Mouse (Mus musculus): ENCODE measurements around the gene Mafk. TPM values are rescaled to one million over a fixed set of nuclear protein-coding genes. Genes with fewer than 3 reads are reported as not detected.

Gene Mafk
- polyA plus RNA-seq, 1 experiment from 2014 or later = 22.3 TPM

DNA sequence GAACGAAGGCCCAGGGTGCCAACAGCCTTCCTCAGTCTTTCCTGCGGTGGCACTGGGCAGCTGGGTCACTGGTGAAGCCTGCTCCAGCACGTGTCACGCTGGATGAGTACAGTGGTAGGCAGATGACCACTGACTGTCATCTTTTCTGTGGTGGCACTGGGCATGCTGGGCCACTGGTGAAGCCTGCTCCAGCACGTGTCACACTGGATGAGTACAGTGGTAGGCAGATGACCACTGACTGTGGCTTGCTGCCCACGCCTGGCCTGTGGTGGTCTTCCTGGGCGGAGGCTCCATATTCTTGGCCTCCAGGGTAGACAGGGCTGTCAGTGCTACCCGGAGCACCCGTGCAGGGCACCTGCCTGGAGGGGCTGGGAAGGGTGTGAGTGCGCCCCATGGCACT is 10.6 kb downstream of the Mafk start:
- Histone ChIP-seq H3K36me3 (ENCODE audit: inconsistent target) (peaks cover 33% of the 10 kb centered on the region), H3K27ac (no peak overlapping the region), H3K4me3 (ENCODE audit: inconsistent target) (no peak overlapping the region), H3K79me2 (ENCODE audit: inconsistent target) (peaks cover 34% of the 10 kb centered on the region)
- WGBS (ENCODE audit: missing documents) = 97% methylated on average over 10 of the region's 10 CpGs

DNA sequence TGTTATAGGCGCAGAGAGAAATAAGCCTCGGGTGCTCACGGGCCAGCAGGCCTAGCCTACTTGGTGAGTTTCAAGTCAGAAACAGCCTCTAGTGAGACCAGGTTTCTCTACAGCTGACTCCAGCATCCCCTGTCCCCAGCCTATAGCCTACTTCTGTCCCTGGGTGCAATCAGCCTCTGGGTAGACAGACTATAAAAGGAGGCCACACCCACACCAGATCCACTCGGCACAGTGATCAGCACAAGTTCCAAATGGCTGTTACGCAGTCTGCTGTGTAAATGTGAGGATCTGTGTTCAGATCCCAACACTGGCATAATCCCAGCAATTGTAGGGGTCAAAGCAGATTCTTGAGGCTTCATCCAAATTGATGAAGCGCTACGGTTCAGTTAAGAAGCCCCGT is 11.9 kb downstream of the Mafk start:
- peaks cover 21% of the 10 kb centered on the region for H3K79me2 ChIP-seq (ENCODE audit: inconsistent target)
- no peak overlapping the region for H3K4me3 ChIP-seq (ENCODE audit: inconsistent target)
- peaks cover 22% of the 10 kb centered on the region for H3K36me3 ChIP-seq (ENCODE audit: inconsistent target)
- H3K27ac ChIP-seq = no peak overlapping the region
- WGBS (ENCODE audit: missing documents) = 87% methylated on average over 8 of the region's 8 CpGs

DNA sequence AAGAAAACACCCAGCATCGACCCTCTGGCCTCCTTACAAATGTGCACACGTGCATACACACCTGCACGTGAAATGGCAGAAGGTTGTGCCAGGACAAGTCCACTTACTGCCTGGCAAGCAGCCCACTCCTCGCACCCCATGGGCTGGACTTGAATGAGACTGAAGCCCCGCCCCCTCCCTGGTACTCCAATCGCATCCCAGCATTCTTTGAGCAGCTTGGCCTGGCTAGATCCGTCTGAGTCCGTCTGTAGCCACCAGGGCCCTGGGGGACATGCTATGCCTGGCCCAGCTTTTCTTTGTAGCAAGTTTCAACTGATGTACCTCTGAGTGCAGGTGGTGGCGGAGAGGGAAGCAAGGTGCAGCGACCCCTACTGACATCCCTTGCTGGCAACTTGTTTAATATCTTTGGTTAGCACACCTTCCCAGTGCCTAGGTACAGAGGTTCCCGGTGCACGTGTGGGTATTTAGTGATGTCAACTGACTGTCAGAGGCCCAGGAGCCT is 12.3 kb downstream of the Mafk start:
- H3K4me3 ChIP-seq (ENCODE audit: inconsistent target) = no peak overlapping the region
- H3K36me3 ChIP-seq (ENCODE audit: inconsistent target) = peaks cover 21% of the 10 kb centered on the region
- WGBS (ENCODE audit: missing documents) = 25% methylated on average over 12 of the region's 12 CpGs
- H3K79me2 ChIP-seq (ENCODE audit: inconsistent target) = peaks cover 16% of the 10 kb centered on the region
- no peak overlapping the region for H3K27ac ChIP-seq

DNA sequence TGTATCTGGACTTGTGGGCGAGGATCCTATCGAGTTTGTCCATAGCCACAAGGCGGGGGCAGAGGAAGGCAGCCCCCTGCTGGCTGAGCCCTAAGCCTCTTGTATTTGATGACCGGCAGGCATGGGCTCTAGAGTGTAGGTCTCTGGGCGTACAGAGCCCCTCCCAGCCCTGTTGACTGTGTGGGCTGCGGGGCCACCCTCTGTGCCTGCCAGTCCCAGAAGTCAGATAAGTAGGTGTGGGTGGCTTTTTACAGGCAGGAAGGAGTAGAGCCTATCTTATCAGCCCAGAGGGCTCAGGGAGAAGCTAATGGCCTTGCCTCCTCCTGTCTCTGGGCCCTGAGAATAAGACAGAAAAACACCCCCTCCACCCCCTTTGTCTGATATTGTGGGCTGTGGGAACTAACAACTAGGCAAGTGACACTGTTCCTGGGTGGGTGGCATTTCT is 12.8 kb downstream of the Mafk start:
- 35% methylated on average over 4 of the region's 6 CpGs for WGBS (ENCODE audit: missing documents)
- Histone ChIP-seq H3K79me2 (ENCODE audit: inconsistent target) (peaks cover 12% of the 10 kb centered on the region; the same call in 1 of the 2 replicates), H3K4me3 (ENCODE audit: inconsistent target) (no peak overlapping the region), H3K36me3 (ENCODE audit: inconsistent target) (peaks cover 21% of the 10 kb centered on the region), H3K27ac (no peak overlapping the region)

DNA sequence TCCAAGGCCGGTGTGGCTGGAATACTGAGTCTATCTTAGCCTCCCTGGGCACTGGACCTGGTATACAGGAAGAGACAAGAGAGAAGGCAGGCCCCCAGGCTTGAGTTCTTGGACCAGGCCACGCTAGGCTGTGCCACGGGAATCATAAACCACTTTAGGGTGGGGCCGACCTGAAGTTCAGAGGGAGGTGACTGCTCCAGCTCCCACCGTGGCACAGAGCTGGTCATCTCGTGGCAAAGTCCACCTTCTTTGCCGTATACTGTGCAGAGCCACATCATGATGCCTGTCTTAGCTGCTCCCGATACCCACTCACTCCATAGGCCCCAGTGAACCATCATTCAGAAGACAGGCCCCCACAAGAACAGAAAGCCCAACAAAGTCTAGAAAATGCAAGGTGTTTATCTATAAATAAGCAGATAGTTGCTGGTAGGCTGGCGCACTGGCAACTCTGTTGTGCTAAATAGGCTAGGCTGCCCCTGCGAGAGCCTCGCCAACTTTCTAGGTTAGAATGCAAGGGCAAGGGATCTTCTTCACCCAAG is 13.3 kb downstream of the Mafk start:
- H3K27ac ChIP-seq = no peak overlapping the region
- no peak overlapping the region for H3K4me3 ChIP-seq (ENCODE audit: inconsistent target)
- WGBS (ENCODE audit: missing documents) = 95% methylated on average over 8 of the region's 11 CpGs
- H3K79me2 ChIP-seq (ENCODE audit: inconsistent target) = peaks cover 6% of the 10 kb centered on the region; the same call in 1 of the 2 replicates
- peaks cover 19% of the 10 kb centered on the region for H3K36me3 ChIP-seq (ENCODE audit: inconsistent target)

DNA sequence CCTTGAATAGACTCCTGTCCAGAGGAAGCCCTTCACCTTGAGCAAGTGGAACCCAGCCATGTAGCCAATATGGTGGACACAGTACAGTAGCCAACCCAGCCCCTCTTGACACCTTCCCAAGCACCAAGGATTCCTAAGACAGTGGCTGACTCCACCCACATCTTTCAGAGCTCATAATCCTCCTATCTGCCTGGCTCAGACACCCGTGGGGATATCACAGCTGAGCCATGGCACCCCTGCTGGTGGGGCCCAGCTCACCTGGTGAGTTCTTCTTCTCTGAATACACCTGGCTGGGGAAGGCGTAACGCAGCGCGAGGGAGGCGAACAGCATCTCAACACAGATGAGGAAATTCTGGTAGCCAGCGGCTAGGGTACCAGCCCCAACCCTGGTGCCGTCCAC is 14.6 kb downstream of the Mafk start:
- WGBS (ENCODE audit: missing documents) = 95% methylated on average over 8 of the region's 8 CpGs
- Histone ChIP-seq H3K27ac (no peak overlapping the region), H3K4me3 (ENCODE audit: inconsistent target) (no peak overlapping the region), H3K36me3 (ENCODE audit: inconsistent target) (peaks cover 6% of the 10 kb centered on the region), H3K79me2 (ENCODE audit: inconsistent target) (no peaks in the 10 kb centered on the region)

DNA sequence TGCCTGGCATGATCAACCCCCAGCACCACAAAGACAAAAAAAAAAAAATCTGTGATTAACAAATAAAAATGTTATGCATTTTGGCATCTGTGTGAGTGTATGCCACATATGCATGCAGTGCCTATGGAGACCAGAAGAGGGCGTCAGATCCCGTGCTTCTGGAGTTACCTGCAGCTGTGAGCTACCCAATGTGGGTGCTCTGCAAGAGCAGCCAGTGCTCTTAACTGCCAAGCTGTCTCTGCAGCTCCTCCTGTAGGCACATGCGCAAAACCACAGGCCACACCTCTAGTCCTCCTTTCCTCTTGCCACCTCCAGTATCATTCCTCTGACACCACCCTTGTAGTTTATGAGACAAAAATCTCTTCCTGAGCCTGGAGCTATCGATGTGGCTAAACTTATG is 18.1 kb downstream of the Mafk start:
- H3K4me3 ChIP-seq (ENCODE audit: inconsistent target) = no peak overlapping the region
- no peaks in the 10 kb centered on the region for H3K36me3 ChIP-seq (ENCODE audit: inconsistent target)
- no peaks in the 10 kb centered on the region for H3K79me2 ChIP-seq (ENCODE audit: inconsistent target)
- WGBS (ENCODE audit: missing documents) = 61% methylated on average over 4 of the region's 4 CpGs
- H3K27ac ChIP-seq = no peak overlapping the region

DNA sequence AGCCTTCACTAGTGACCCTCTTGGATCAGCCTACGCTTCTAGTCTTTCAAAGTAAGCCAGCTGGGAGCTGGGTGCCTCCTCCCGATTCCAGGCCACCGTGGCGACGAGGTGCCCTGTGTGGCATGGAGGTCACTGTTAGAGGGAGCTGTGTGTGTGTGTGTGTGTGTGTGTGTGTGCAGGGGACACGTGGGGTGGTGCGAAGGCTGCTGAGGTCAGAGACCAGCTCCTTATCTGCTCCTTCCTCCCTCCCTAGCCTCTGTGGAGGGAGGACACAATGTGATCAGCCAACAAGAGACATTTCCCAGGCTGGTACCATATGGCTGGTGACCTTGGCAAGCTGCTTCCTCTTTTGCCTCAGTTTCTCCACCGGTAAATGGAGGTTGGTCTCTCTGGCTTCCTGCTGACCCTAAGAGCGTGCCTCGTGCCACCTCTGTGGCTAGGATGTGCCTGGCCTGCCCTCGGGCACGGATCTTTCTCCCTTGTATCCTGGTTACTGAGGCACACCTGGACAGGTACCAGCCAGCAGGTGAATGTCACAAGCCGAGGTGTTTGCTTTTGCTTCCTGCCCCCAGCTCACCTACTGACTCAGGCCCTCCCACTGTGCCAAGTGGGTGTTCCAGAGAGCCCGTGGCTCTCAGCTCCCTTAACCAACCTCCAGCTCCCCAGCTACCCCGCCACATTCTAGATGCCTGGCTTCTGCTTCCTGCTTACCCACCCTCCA is 20.5 kb downstream of the Mafk start:
- no peak overlapping the region for H3K27ac ChIP-seq
- WGBS (ENCODE audit: missing documents) = 72% methylated on average over 10 of the region's 15 CpGs
- no peak overlapping the region for H3K4me3 ChIP-seq (ENCODE audit: inconsistent target)

DNA sequence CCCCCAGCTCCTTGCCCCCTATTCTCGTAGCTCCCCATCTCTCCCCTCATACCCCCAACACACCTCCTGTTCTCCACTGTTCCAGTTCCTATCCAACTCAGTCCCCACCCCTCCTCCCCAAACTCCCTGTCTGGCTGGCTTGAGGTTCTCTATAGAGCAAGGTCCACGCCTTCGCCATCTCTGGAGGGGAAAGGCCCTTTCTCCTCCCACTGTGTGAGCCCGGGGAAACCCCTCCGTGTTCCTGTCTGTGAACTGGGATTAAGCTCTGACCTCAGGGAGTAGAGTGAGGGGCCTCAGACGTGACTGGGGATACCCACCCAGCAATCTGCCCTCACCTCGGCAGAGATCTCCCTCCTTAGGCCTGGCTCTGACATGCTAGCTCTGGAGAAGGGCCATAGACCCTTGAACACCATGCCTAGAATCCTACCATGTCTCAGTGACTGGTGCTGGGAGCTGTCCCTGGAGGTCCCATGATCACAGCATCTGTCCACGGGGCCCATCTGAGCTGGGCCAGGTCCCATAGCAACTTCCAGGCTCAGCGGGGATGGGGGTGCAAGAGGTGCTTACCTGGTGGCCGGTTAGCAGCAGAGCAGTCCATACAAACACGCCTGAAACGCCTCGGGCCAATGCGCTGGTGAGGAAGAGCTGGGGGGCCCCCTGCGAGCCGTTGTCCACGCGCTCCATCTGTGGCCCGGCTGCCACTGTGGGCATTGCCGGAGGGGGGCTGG is 21.2 kb downstream of the Mafk start:
- no peak overlapping the region for H3K27ac ChIP-seq
- 78% methylated on average over 17 of the region's 20 CpGs for WGBS (ENCODE audit: missing documents)
- H3K79me2 ChIP-seq (ENCODE audit: inconsistent target) = no peaks in the 10 kb centered on the region
- no peak overlapping the region for H3K4me3 ChIP-seq (ENCODE audit: inconsistent target)
- H3K36me3 ChIP-seq (ENCODE audit: inconsistent target) = no peaks in the 10 kb centered on the region

More for the DNA sequence above, 20.5 kb downstream of the Mafk start:
- Histone ChIP-seq H3K79me2 (ENCODE audit: inconsistent target) (no peaks in the 10 kb centered on the region), H3K36me3 (ENCODE audit: inconsistent target) (no peaks in the 10 kb centered on the region)

DNA sequence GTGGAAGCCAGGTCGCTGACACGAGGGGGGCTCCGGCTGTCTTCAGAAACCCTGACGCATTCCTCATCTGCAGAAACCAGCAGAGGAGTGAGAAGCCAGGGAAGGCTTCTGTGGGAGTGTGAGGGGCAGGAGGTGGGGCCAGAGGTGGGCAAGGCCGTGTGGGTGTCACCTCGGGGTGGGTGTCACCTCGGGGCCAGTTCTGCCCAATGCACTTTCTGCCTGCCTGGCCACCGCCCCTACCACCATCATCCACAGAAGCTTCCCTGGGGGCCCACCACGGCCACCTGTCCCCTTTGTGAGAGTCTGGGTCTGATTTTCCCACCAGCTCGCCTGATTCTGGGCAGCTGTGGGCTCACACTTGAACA is 21.8 kb downstream of the Mafk start:
- Histone ChIP-seq H3K79me2 (ENCODE audit: inconsistent target) (no peaks in the 10 kb centered on the region), H3K27ac (no peak overlapping the region), H3K36me3 (ENCODE audit: inconsistent target) (no peaks in the 10 kb centered on the region), H3K4me3 (ENCODE audit: inconsistent target) (no peak overlapping the region)
- WGBS (ENCODE audit: missing documents) = 49% methylated on average over 9 of the region's 10 CpGs

DNA sequence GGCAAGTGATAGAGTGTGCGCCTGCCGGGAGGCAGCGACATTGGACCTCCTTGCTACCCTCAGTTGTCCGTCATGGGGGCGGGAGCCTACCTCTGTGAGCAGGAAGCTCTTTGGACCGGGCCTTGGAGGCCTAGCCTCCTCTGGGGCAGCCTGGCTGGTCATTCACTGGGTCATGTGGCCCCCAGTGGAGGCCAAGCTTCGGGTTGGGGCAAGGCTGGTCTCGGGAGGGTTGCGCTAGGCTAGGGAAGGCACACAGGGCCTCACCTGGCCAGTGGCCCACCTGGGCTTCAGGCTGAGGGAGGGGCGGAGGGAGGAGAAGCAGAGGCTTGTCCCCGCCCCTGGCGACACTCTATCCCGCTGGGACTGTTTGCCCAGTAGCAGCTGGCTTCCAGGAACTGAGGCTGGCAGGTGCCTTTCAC is 22.7 kb downstream of the Mafk start:
- Histone ChIP-seq H3K27ac (no peak overlapping the region), H3K4me3 (ENCODE audit: inconsistent target) (no peak overlapping the region), H3K36me3 (ENCODE audit: inconsistent target) (no peaks in the 10 kb centered on the region), H3K79me2 (ENCODE audit: inconsistent target) (no peaks in the 10 kb centered on the region)
- 44% methylated on average over 12 of the region's 13 CpGs for WGBS (ENCODE audit: missing documents)

DNA sequence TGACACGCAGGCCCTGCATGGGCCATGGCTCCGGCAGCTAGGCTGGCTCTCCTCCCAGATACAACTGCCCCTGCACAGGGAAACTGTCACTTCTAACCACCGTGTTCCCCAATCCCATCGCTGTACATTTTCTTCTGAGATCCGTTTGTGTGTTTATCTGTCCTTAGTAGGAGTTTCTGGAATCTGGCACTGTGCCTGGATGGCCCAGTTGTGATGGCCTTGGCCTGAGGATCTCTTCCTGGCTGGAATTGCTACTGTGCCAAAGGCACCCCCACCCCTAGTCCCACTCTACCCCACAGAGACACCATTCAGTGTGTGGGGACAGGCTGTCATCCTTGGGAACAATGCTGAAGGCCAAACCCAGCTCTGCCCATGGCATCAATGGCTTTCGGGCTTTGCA is 24.7 kb downstream of the Mafk start:
- 80% methylated on average over 6 of the region's 6 CpGs for WGBS (ENCODE audit: missing documents)
- Histone ChIP-seq H3K79me2 (ENCODE audit: inconsistent target) (no peaks in the 10 kb centered on the region), H3K36me3 (ENCODE audit: inconsistent target) (no peaks in the 10 kb centered on the region), H3K4me3 (ENCODE audit: inconsistent target) (no peak overlapping the region), H3K27ac (no peak overlapping the region)

DNA sequence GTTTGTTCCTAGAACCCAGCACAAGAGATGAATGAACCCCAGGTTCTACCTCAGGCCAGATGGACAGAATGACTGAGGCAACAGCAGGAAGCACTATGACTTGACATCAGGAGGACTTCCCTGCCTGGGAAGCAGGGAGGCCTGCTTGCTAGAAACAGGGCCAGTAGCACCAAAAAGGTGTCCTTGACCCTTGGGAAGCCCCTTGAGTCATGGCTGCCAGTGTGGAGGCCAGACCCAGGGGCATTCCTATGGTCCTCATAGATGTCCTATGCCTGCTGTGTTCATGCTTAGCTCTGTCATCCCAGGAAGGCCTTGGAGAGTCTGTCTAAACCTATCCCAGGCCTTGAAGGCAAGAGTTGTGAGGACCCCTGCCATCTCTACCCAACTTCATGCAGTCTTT is 25.1 kb downstream of the Mafk start:
- H3K4me3 ChIP-seq (ENCODE audit: inconsistent target) = no peak overlapping the region
- no peaks in the 10 kb centered on the region for H3K79me2 ChIP-seq (ENCODE audit: inconsistent target)
- no peak overlapping the region for H3K27ac ChIP-seq
- H3K36me3 ChIP-seq (ENCODE audit: inconsistent target) = no peaks in the 10 kb centered on the region

DNA sequence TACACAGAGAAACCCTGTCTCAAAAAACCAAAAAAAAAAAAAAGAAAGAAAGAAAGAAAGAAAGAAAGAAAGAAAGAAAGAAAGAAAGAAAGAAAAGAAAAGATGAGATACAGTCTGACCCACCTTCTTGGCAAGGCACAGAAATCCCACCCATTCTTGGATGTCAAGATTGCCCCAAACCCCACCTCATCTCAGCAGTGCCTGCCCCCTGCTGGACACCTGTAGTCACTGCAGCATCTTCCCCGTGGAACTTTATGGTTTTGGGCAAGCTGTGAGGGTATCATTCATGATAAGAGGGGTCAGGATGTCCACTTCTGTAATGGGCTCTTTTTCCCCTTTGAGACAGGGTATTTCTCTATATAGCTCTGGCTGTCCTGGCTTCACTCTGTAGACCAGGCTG is 26.0 kb downstream of the Mafk start:
- Histone ChIP-seq H3K27ac (no peak overlapping the region), H3K79me2 (ENCODE audit: inconsistent target) (no peaks in the 10 kb centered on the region), H3K4me3 (ENCODE audit: inconsistent target) (no peak overlapping the region), H3K36me3 (ENCODE audit: inconsistent target) (peaks cover 7% of the 10 kb centered on the region; the same call in 1 of the 2 replicates)
- WGBS (ENCODE audit: missing documents) = 0% methylated on average over 1 of the region's 1 CpGs

DNA sequence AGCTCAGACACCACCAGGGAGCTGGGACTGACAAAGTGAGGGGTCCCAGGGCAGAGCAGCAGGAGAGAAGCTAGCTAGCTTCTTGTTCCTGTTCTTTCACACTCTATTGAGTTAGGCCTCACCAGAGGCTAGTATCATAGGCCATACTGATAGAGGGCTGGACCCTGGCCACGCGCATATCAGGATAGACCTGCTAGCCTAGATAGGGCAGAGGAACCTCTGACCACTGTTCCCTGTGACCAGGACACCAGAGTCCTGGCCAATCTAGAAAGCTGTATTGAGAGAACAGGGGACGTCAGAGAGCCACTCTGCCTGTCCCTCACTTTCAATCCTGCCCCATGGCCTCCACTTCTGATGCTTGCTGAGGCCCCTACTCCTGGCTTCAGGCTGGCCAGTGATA is 26.7 kb downstream of the Mafk start:
- Histone ChIP-seq H3K79me2 (ENCODE audit: inconsistent target) (no peaks in the 10 kb centered on the region), H3K36me3 (ENCODE audit: inconsistent target) (peaks cover 15% of the 10 kb centered on the region), H3K27ac (no peak overlapping the region), H3K4me3 (ENCODE audit: inconsistent target) (no peak overlapping the region)
- 82% methylated on average over 3 of the region's 3 CpGs for WGBS (ENCODE audit: missing documents)

Measured in macrophage (primary cell).